Mouse (Mus musculus) erythroblast, embryonic 14.5 days (primary cell): ENCODE data around the gene Gpr158. TPM values are rescaled to one million over a fixed set of nuclear protein-coding genes. Genes with fewer than 3 reads are reported as not detected.
"Not testable (repeated sequence)": the region's sequence is repeated elsewhere in the genome, so short reads cannot be mapped to it uniquely, and the experiment has no call there.

Experiments
- H3K27me3 ChIP-seq: 2 replicates; pipeline ENCODE4 v1.6.1; 2012; ENCODE audit warnings: inconsistent platforms; ENCODE audit not compliant: control insufficient read depth
- H3K36me3 ChIP-seq: 2 replicates; pipeline ENCODE4 v1.6.1; 2012; ENCODE audit warnings: mild to moderate bottlenecking, inconsistent platforms; ENCODE audit not compliant: control insufficient read depth
- H3K4me1 ChIP-seq: 2 replicates; pipeline ENCODE4 v1.6.1; 2012; ENCODE audit warnings: inconsistent platforms; ENCODE audit not compliant: control insufficient read depth
- H3K4me3 ChIP-seq: replicated peaks from 2 replicates; pipeline ENCODE3; 2012; ENCODE audit warnings: moderate library complexity, mild to moderate bottlenecking, inconsistent platforms
- H3K9me3 ChIP-seq: 2 replicates; pipeline ENCODE4 v1.6.1; 2012; ENCODE audit warnings: low read length, inconsistent platforms, mixed read lengths; ENCODE audit not compliant: control insufficient read depth
- GATA1 ChIP-seq: IDR thresholded peaks from 2 replicates; pipeline ENCODE4 v1.6.1; 2012; ENCODE audit warnings: low read length, inconsistent platforms, mixed read lengths
- TAL1 ChIP-seq: IDR thresholded peaks from 3 replicates; pipeline ENCODE4 v1.6.1; 2012; ENCODE audit warnings: low read length, inconsistent platforms, mixed read lengths
- polyA plus RNA-seq: library from polyadenylated mRNA; stranded (reverse); fragments of >175 nt; gene quantifications from 2 replicates; pipeline ENCODE4 v1.2.3, GENCODE M21; 2012

Gpr158 gene
- polyA plus RNA-seq, 1 experiment = not detected

DNA sequence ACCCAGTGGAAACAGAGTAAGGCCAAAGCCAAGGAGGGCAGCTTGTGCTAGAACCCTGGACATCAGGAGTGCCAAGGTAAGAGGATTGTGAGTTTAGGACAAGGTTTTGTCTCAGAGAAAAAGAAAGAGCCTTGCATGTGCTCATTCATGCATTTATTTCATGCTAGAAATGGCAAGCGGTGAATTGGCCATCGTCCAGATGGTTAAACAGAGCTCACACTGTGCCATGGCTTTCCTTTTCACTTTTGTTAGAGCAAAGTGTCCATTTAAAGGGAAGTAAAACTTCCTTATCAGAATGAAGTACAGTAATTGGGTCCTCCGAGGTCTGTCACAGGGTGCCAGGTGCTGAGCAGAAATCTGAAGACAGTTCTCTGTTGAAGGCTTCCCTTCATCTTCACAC, 38.3 kb downstream of the Gpr158 start:
- Histone ChIP-seq H3K9me3 (no peaks in the 10 kb centered on the region), H3K4me1 (no peaks in the 10 kb centered on the region), H3K36me3 (no peaks in the 10 kb centered on the region), H3K4me3 (no peak overlapping the region), H3K27me3 (no peaks in the 10 kb centered on the region)
- TF ChIP-seq GATA1 (no peak), TAL1 (no peak)

- H3K4me1 ChIP-seq = no peaks in the 10 kb centered on the region
- no peak overlapping the region for H3K4me3 ChIP-seq
- H3K9me3 ChIP-seq = no peaks in the 10 kb centered on the region
- no peaks in the 10 kb centered on the region for H3K36me3 ChIP-seq
- H3K27me3 ChIP-seq = no peaks in the 10 kb centered on the region
- TF ChIP-seq GATA1 (no peak), TAL1 (no peak)
Measured at GRCm38 (mm10) chr2:21407443-21407985, 40.2 kb downstream of the Gpr158 start.

- no peak for TF ChIP-seq GATA1
- TF ChIP-seq TAL1 = no peak
- Histone ChIP-seq H3K27me3 (no peaks in the 10 kb centered on the region), H3K9me3 (no peaks in the 10 kb centered on the region), H3K36me3 (no peaks in the 10 kb centered on the region), H3K4me1 (no peaks in the 10 kb centered on the region), H3K4me3 (no peak overlapping the region)
Measured at GRCm38 (mm10) chr2:21408821-21409220, 41.5 kb downstream of the Gpr158 start.

- Histone ChIP-seq H3K36me3 (no peaks in the 10 kb centered on the region), H3K4me1 (no peaks in the 10 kb centered on the region), H3K4me3 (no peak overlapping the region), H3K9me3 (no peaks in the 10 kb centered on the region; the same call in 1 of the 2 replicates), H3K27me3 (no peaks in the 10 kb centered on the region)
- TF ChIP-seq TAL1 (no peak), GATA1 (no peak)
Measured at GRCm38 (mm10) chr2:21430288-21430687, 62.9 kb downstream of the Gpr158 start.

DNA sequence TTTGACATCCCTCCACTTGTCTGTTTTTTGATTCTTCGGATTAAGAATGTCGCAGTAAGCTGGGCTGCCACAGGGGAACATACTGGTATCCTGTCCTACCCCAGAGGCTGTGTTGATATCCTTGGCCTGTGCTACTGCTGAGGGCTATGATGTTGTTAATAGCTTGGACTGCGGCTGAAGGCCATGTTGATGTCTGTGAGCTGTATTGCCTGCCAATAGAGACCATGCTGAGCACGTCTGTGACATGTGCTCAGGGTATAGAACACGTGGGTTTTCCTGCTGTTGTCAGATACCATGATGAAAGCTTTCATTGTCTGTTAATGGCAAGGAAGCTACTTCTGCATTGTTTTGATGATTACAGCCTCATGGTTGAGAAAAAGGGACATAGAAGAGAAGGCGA, 63.8 kb downstream of the Gpr158 start:
- H3K4me3 ChIP-seq = no peak overlapping the region
- H3K27me3 ChIP-seq = no peaks in the 10 kb centered on the region
- no peaks in the 10 kb centered on the region; the same call in 1 of the 2 replicates for H3K9me3 ChIP-seq
- TF ChIP-seq TAL1 = no peak
- no peak for TF ChIP-seq GATA1
- H3K36me3 ChIP-seq = no peaks in the 10 kb centered on the region
- no peaks in the 10 kb centered on the region for H3K4me1 ChIP-seq

DNA sequence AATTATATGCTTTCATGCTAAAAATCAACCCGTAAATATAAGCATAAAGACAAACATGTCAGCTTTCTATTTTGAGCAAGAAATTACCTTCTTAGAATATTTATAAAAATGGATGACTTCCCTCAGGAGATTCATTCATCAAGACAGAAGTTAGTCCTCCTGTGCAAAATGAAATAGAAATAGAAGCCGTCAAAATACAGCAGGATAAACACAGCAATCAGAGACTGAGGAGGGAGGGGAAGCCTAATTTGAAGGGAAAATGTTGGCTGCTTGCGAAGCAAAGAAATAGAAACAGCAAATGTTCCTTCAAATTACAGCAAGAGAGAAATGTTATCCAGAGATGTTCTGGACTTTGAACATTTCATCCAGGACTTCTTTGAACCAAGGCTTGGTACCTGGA, 72.3 kb downstream of the Gpr158 start:
- H3K36me3 ChIP-seq = no peaks in the 10 kb centered on the region
- H3K27me3 ChIP-seq = no peaks in the 10 kb centered on the region
- TF ChIP-seq GATA1 = no peak
- TF ChIP-seq TAL1 = no peak
- H3K9me3 ChIP-seq = no peaks in the 10 kb centered on the region
- H3K4me3 ChIP-seq = no peak overlapping the region
- H3K4me1 ChIP-seq = no peaks in the 10 kb centered on the region

GRCm38 (mm10) chr2:21460606-21461005, 93.3 kb downstream of the Gpr158 start:
- not testable (repeated sequence) for H3K27me3 ChIP-seq, H3K4me1 ChIP-seq, H3K9me3 ChIP-seq, H3K4me3 ChIP-seq, H3K36me3 ChIP-seq

GRCm38 (mm10) chr2:21474957-21475356, 107.6 kb downstream of the Gpr158 start:
- TF ChIP-seq GATA1 = no peak
- no peak for TF ChIP-seq TAL1
- Histone ChIP-seq H3K36me3 (no peaks in the 10 kb centered on the region), H3K27me3 (no peaks in the 10 kb centered on the region), H3K4me1 (no peaks in the 10 kb centered on the region), H3K9me3 (no peaks in the 10 kb centered on the region), H3K4me3 (no peak overlapping the region)

GRCm38 (mm10) chr2:21496881-21497280, 129.5 kb downstream of the Gpr158 start:
- TF ChIP-seq GATA1 = no peak
- TF ChIP-seq TAL1 = no peak
- Histone ChIP-seq H3K9me3 (no peaks in the 10 kb centered on the region; the same call in 1 of the 2 replicates), H3K27me3 (no peaks in the 10 kb centered on the region), H3K4me1 (no peaks in the 10 kb centered on the region), H3K36me3 (no peaks in the 10 kb centered on the region), H3K4me3 (no peak overlapping the region)

GRCm38 (mm10) chr2:21497965-21498364, 130.6 kb downstream of the Gpr158 start:
- H3K4me1 ChIP-seq = no peaks in the 10 kb centered on the region
- H3K9me3 ChIP-seq = no peaks in the 10 kb centered on the region; the same call in 1 of the 2 replicates
- H3K27me3 ChIP-seq = no peaks in the 10 kb centered on the region
- TF ChIP-seq TAL1 (no peak), GATA1 (no peak)
- no peaks in the 10 kb centered on the region for H3K36me3 ChIP-seq
- H3K4me3 ChIP-seq = no peak overlapping the region
